Mouse (Mus musculus) liver, adult 10 weeks (tissue): ENCODE data around the gene Gpd1l. TPM values are rescaled to one million over a fixed set of nuclear protein-coding genes. Genes with fewer than 3 reads are reported as not detected.

Experiments used
- polyA plus RNA-seq: library from polyadenylated mRNA; stranded (reverse); fragments of 350-450 nt; fragmentation: Illumina TruSeq; extraction: RNeasy Lipid Tissue Mini Kit (QIAGEN cat#74804); gene quantifications from one replicate; pipeline ENCODE4 v1.2.3, GENCODE M21; 2014; ENCODE audit warnings: low read depth, low replicate concordance

The Gpd1l gene
- 17.2 TPM for polyA plus RNA-seq

DNA sequence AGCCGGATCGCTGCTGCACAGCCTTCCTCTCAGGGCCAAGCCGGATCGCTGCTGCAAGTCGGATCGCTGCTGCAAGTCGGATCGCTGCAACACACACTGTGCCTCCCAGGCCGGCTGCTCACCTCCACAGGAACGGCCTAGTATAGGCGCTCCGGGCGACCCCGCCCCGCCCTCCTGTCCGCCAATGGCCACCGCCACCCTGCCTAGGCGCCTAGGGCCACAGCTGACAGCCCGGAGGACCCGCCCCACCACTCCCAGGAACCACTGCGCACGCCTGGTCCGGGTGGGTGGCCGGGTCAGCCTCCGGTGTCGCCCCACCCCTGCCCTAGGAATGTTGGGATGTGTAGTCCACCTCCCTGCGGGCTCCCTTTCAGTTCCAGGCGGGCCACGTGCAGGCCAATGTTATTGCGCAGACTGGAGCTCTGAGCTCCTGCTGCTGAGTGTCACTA is at the start of gene Gpd1l:
Gene Gpd1l, minus strand, starts transcription at position 265 of the 449 bp plus-strand sequence.

DNA sequence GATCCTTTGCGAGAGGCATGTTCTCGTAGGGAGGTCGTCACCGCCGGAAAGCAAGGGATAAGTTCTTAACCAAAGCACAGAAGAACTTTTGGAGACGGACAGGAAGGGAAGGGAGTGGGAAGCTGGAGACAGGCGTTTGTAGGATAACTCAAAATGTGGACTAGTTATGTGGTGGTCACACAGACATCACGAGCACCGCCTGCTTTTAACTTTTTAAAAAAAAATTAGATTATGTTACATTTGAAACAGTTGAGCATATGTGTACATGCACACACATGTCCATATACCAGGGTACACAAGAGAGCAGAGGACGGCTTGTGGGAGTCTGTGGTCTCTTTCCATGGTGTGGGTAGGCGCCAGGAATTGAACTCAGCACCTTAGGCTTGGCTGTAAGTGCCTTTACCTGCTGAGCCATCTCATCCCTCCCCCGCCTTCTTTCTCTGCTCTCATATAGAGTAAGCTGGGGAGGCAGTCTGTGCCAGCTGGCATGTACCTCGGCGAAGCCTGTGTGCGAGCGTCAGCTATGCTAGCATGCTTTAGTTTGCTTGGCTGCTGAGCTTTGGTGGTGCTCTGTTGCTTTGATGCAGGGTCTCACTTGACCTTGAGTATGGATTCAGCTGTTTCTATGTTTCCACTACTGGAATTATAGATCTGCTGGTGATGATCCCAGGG is 49.0 kb upstream of the Gpd1l start, which contains the start of gene Rps27rt:
Gene Rps27rt, minus strand, starts transcription at position 51 of the 672 bp plus-strand sequence.

GRCm38 (mm10) chr9:114978281-114979111 is 44.7 kb upstream of the Gpd1l start, which contains the start of gene Osbpl10:
Gene Osbpl10 (plus strand): TSS chr9:114978569.

Other genes with a start within 250 kb of the Gpd1l start
- 14.7 TPM for gene Dync1li1, start 245.2 kb downstream of the Gpd1l start, polyA plus RNA-seq
- gene Cmtm6, start 202.9 kb downstream of the Gpd1l start, polyA plus RNA-seq = 69.1 TPM
- 0.87 TPM for gene Cmtm7, start 152.1 kb downstream of the Gpd1l start, polyA plus RNA-seq
- 78.4 TPM for gene Cmtm8, start 89.8 kb downstream of the Gpd1l start, polyA plus RNA-seq
- gene Osbpl10, start 44.6 kb upstream of the Gpd1l start, polyA plus RNA-seq = not detected
- 29.2 TPM for gene Rps27rt, start 48.8 kb upstream of the Gpd1l start, polyA plus RNA-seq